Mouse (Mus musculus) hindbrain, embryonic 16.5 days (tissue): ENCODE data around the gene Ints12. TPM values are rescaled to one million over a fixed set of nuclear protein-coding genes. Genes with fewer than 3 reads are reported as not detected.

Experiments
- polyA plus RNA-seq: library from polyadenylated mRNA; unstranded; fragments of >200 nt; fragmentation: Nextera tagmentation; extraction: Ambion mirVana; gene quantifications from 2 replicates; pipeline ENCODE4 v1.2.1, GENCODE M21; 2015

Gene Ints12
- polyA plus RNA-seq, 1 experiment from 2014 or later: 16.1 TPM

Other genes with a start within 250 kb of the Ints12 start
- 23.8 and 30.0 TPM in 2 replicates for gene Npnt, start 141.5 kb upstream of the Ints12 start, polyA plus RNA-seq
- gene Gstcd, start 193 bp downstream of the Ints12 start, polyA plus RNA-seq: 2.8 and 4.0 TPM in 2 replicates
- 0.04 TPM in 2 replicates for gene Arhgef38, start 143.1 kb downstream of the Ints12 start, polyA plus RNA-seq
- gene Ppa2, start 218.3 kb downstream of the Ints12 start, polyA plus RNA-seq: 80.2 and 89.2 TPM in 2 replicates